Mouse (Mus musculus) heart, adult 18-20 months (tissue): ENCODE results near the gene Cnp. TPM values are rescaled to one million over a fixed set of nuclear protein-coding genes. Genes with fewer than 3 reads are reported as not detected.
"Not testable (repeated sequence)": the region's sequence is repeated elsewhere in the genome, so short reads cannot be mapped to it uniquely, and the experiment has no call there.

Experiments
- DNase-seq, 2 experiments: peaks; one replicate each; pipeline ENCODE4 v3.0.0; 2021 to 2022; ENCODE audit warnings: mixed read lengths in 1 of 2
- total RNA-seq, 2 experiments: library from RNA; stranded (reverse); gene quantifications; 2 replicates each; pipeline ENCODE4 v1.2.3; 2021

The Cnp gene
- total RNA-seq, 2 experiments from 2014 or later = 6.1 to 7.7 TPM

DNA sequence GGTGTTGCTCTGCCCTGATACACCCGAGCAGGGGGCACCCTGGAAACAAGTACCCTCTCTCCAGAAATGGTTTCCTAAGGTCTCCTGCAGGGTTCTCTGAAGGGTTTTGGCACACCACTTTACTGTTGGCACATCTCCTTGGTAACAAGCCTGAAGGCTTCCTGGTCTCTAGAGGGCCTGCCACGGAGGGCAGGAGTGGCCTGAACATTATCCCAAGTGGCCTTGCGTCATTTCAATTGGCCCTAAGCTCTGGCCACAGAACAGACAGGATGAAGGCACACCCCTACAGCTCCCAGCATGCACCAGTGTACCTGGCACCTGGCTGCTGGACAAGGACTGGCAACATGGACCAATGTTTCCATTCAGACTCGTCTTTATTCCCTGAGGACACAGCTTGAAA is 21.9 kb upstream of the Cnp start:
- DNase-seq = no peak

DNA sequence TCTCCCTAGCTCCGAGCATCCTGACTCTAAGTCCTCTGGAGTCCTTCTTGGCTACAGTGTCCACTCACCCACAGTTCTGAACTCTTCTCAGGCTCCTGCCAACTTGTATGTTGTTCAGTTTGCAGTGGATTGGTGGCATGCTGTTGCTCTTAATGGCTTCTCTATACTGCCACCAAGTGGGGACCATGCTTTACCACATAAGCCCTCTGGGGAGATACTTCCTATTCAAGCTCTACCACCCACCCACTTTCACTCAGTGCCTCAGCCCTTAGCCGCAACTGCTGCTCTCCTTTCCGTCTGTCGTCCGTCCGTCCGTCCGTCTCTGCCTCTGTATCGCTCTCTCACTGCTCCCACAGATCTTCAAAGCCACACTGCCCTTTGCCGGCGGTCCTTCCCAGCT is 19.1 kb upstream of the Cnp start:
- DNase-seq = peak; percentile 74

- DNase-seq = no peak
These were observed 17.1 kb upstream of the Cnp start for GRCm38 (mm10) chr11:100557563-100557962.

- no peak for DNase-seq
These were observed 15.2 kb upstream of the Cnp start for GRCm38 (mm10) chr11:100559476-100559875.

- no peak for DNase-seq
These were observed 13.0 kb upstream of the Cnp start for GRCm38 (mm10) chr11:100561748-100562147.

- no peak for DNase-seq
These were observed 10.4 kb upstream of the Cnp start for GRCm38 (mm10) chr11:100564297-100564696.

- DNase-seq = no peak
These were observed 10.0 kb upstream of the Cnp start for GRCm38 (mm10) chr11:100564703-100565102.

- no peak for DNase-seq
These were observed 7.5 kb upstream of the Cnp start for GRCm38 (mm10) chr11:100567229-100567628.

DNA sequence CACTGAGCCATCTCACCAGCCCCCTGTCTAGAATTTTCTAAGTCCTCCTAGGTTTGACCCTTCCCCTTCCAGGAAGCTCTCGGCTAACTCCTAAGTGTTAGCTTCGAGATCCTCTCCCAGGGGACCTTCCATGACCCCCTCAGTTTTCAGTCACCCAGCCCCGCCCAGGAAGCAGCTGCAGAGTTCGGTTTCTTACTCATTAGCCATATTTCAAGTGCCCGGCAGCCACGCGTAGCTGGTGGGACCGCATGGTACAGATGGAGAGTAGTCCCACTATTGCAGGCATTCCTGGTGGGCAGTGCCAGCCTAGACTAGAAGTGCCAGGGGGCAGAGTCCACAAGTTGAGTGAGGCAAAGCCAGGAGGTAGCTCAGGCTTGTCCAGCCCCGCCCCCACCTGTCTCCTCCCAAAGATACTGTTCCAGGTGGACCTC is 6.9 kb upstream of the Cnp start:
- no peak for DNase-seq

- DNase-seq = no peak
These were observed 6.0 kb upstream of the Cnp start for GRCm38 (mm10) chr11:100568692-100569091.

DNA sequence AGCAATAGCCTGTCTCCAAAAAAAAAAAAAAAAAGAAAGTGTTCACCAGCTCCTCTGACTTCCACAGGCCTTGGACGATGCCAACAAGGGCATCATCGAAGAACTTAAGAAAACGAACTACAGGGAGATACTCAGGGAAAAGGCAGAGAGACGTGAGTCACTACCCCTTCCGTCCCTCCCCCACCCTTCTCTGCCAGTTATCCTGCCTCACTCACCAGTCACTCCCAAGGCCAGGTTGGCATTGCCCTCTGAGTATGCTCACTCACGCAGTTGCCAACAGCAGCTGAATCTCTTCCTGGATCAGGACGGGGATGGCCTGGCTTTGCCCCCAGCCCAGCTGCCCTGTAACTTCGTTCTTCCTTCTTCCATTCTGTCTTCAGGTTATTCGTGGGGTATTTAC is 4.9 kb upstream of the Cnp start:
- no peak for DNase-seq

DNA sequence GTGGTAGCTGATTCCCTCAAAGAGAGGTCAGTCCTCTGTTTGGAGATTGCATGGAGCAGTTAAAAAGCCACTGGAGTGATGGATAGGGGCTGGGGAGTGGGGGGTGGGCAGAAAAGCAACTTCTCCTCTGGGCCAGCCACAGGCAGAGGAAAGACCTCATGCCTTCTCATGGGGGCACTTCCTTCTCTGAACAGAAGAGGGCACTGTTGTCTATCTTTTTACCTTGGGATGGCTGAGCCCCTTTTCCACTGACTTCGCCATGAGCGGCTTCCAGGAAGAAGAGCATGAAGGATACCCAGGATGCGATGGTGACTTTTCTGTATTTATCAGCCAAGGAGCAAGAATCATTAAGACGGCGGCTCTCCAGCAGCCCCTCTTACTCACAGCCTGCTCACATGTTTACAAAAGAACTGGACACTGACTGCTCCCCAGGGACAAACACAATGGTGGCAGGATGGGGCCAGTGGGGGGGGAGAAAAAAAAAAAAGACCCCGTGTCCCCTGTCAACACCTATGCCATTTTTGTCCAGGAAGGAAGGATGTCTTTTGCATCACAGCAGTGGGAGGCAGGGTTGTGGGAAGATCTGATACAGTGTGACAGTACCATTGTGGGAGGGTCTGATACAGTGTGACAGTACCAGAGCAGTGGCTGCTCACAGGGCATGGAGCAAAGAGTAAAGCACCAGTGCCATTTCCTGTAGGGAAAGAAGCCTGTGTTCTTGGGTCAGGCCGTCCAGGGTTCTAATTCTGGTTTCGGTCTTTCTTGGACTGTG is 4.1 kb upstream of the Cnp start:
- peak; percentile 81 to 89 for DNase-seq

- DNase-seq = peak; percentile 41 to 42
These were observed 3.5 kb upstream of the Cnp start for GRCm38 (mm10) chr11:100571202-100571567.

DNA sequence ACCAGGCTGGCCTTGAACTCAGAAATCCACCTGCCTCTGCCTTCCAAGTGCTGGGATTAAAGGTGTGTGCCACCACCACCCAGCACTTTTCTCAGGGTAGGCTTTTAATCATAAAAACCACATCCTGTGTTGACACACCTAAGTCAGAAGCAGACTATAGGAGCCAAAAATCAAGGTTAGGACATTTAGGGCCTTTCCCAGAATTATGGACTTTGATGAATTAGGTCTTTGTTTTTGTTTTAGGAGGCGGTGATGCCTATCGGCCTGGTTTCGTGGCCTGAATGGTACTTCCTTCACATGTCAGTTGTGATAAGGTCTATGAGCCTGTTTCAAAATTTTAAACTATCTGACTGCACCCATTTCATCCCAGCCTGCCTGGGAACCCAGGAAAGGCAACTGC is 516 bp upstream of the Cnp start:
- DNase-seq = no peak

DNA sequence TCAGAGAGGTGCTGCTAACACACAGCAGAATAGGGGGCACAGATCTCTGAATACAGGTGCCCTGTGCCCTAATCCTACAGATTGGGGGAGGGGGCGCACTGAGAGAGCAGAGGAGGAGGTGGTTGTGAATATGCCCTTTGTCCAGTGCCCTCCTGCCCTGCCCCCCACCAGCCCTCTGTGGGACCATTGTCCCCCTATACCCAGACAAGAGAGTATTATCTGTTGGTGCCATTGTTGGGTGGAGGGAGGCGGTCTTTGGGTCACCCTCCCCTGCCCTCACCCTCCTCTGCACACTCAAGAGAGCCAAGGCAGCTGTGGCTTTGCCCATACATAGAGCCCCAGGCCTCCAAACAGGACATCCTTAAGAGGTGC is 766 bp downstream of the Cnp start:
- no peak for DNase-seq

- DNase-seq = no peak
These were observed 1.6 kb downstream of the Cnp start for GRCm38 (mm10) chr11:100576256-100576655.

DNA sequence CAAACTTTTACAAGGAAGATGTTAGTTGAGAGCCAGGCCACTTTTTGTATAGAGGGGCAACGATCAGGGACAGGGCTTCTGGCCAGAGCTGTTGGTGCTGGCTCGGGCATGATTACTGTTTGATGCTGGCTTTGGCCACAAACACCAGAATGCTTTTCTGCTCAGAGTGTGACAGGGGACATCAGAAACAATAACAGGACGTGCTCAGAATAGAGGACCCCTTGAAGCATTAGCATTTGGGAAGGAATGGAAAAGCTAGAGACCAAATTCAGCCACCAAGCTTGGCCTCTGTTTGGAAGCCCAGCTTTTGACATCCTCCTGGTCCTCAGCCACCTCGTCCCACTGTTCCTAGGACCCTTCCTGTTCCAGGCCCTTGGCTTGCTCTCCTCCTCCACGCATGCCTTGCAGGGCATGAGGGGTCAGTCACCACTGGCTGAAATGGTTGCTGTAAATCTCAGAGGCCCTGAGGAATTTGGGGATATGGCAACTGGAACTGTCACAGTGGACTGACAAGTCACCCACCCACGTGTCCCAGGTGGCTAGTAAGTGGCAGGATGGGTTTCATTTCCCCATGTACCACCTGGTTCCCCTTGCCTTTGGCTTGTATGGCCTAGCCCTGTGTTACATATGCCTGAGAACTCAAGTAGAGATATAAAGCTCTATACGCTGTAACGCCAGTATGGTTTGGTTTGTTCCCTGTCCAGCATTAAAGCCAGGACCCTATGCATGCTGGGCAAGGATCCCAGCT is 3.3 kb downstream of the Cnp start:
- DNase-seq = no peak

DNA sequence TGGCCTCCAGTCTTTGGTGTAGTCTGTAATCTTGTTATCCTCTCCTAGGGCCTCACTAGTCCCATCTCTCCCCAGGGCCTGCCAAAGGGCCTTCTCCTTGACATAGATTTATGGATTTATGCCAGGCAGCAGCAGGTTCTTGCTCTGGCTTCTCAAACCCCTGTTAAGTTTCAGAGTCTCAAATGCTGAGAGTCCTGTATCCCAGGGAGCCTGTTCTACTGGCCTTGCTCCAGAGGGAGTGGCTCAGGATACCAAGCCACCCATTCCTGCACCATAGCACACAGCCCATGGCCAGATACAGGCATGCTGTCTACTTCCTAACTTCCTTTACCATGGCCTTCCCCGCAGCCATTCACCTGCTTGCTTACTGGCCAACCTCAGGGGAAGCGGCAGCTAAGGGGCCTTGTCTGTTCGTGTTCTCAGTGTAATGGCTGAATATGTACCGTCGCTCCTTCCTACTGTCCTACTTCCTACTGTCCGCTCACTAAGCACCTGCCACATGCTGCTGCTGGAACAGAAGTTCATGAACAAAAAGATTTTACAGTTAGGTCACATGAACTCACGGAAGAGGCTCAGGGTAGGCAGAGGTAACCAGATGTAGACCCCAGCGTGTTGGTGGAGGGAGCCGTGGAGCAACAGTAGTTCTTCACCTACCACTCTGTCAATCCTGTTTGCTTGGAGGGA is 4.6 kb downstream of the Cnp start:
- DNase-seq = no peak

- no peak for DNase-seq
These were observed 5.6 kb downstream of the Cnp start for GRCm38 (mm10) chr11:100580275-100580674.

- DNase-seq = peak; percentile 47 to 49
These were observed 7.1 kb downstream of the Cnp start for GRCm38 (mm10) chr11:100581756-100582155.

GRCm38 (mm10) chr11:100582413-100582812 is 7.7 kb downstream of the Cnp start:
- not testable (repeated sequence) for DNase-seq

- DNase-seq = no peak
These were observed 8.1 kb downstream of the Cnp start for GRCm38 (mm10) chr11:100582836-100583235.

DNA sequence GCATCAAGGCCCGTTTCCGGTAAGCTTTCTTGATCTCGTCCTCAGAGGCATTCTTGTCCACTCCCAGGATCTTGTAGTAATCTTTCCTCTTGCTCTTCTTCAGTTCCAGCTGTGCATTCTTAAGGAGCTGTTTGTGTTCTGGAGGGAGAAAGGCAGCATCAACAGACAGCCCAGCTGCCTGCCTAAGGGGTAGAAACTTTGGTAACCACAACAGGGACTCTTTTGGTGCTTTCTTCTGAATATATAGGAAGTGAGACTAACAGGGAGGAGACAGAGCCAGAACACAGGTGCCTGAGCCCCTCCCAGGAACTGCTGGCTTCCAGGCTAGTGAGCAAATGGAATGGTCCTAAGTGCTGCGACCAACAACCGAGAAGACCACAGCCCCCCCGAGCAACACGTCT is 9.9 kb downstream of the Cnp start:
- DNase-seq = no peak
